Mouse (Mus musculus): Measurements from ENCODE around the gene Itga10. TPM values are rescaled to one million over a fixed set of nuclear protein-coding genes. Genes with fewer than 3 reads are reported as not detected.

Itga10 gene
- polyA plus RNA-seq, 1 experiment from 2014 or later, result 0.31 TPM

- Histone ChIP-seq H3K36me3 (ENCODE audit: insufficient read depth, low read length) (no peaks in the 10 kb centered on the region), H3K27me3 (replicated peaks; ENCODE audit: insufficient read depth, low read length) (no peaks in the 10 kb centered on the region), H3K9me3 (ENCODE audit: low read length) (no peaks in the 10 kb centered on the region), H3K27ac (ENCODE audit: low read length) (no peak overlapping the region), H3K4me2 (replicated peaks; ENCODE audit: low read depth, low read length) (no peak overlapping the region), H3K9ac (replicated peaks; ENCODE audit: low read depth) (no peak overlapping the region), H3K4me1 (ENCODE audit: insufficient read depth, low read depth, low read length) (peaks cover 4% of the 10 kb centered on the region; the same call in 1 of the 2 replicates), H3K4me3 (ENCODE audit: low read depth, low read length) (no peak overlapping the region)
- no peak for ATAC-seq
- no peak for TF ChIP-seq EP300 (IDR thresholded peaks at IDR 0.05)
- no peak for TF ChIP-seq CTCF (IDR thresholded peaks at IDR 0.05)
- DNase-seq (ENCODE audit: low spot score), result no peak
- WGBS, result 55% methylated on average over 1 of the region's 1 CpGs
Observed at GRCm38 (mm10) chr3:96693579-96693978, 48.2 kb downstream of the Itga10 start.

GRCm38 (mm10) chr3:96696198-96696765, 50.9 kb downstream of the Itga10 start, which contains the start of gene Pias3:
Gene Pias3 (plus strand): TSS chr3:96696384.
- H3K4me2 ChIP-seq (replicated peaks; ENCODE audit: low read depth, low read length), result peak within 1 kb of the TSS; percentile 79
- WGBS, result under 1% methylated on average over 35 of the region's 35 CpGs
- H3K9me3 ChIP-seq (ENCODE audit: low read length), result no peaks in the 10 kb centered on the region
- TF ChIP-seq CTCF (IDR thresholded peaks at IDR 0.05), result no peak
- TF ChIP-seq EP300 (IDR thresholded peaks at IDR 0.05), result no peak
- H3K36me3 ChIP-seq (ENCODE audit: insufficient read depth, low read length), result peaks cover 6% of the 10 kb centered on the region; the same call in 1 of the 2 replicates
- H3K27ac ChIP-seq (ENCODE audit: low read length), result peak within 1 kb of the TSS; percentile 85
- H3K9ac ChIP-seq (replicated peaks; ENCODE audit: low read depth), result peak within 1 kb of the TSS; percentile 58
- DNase-seq (ENCODE audit: low spot score), result peak; percentile 96
- no peaks in the 10 kb centered on the region for H3K27me3 ChIP-seq (replicated peaks; ENCODE audit: insufficient read depth, low read length)
- H3K4me3 ChIP-seq (ENCODE audit: low read depth, low read length), result peak within 1 kb of the TSS; percentile 92
- peaks cover 4% of the 10 kb centered on the region; the same call in 1 of the 2 replicates for H3K4me1 ChIP-seq (ENCODE audit: insufficient read depth, low read depth, low read length)
- peak; percentile 92 for ATAC-seq

- H3K27me3 ChIP-seq (replicated peaks; ENCODE audit: insufficient read depth, low read length), result no peaks in the 10 kb centered on the region
- peak overlapping the region; percentile 85 for H3K27ac ChIP-seq (ENCODE audit: low read length)
- peak; percentile 97 for DNase-seq (ENCODE audit: low spot score)
- no peaks in the 10 kb centered on the region for H3K9me3 ChIP-seq (ENCODE audit: low read length)
- peak overlapping the region; percentile 79 for H3K4me2 ChIP-seq (replicated peaks; ENCODE audit: low read depth, low read length)
- peak overlapping the region; percentile 92 for H3K4me3 ChIP-seq (ENCODE audit: low read depth, low read length)
- peak overlapping the region; percentile 58 for H3K9ac ChIP-seq (replicated peaks; ENCODE audit: low read depth)
- 1% methylated on average over 71 of the region's 85 CpGs for WGBS
- TF ChIP-seq CTCF (IDR thresholded peaks at IDR 0.05) (peak; percentile 15; the same call in 1 of the 2 replicates), EP300 (IDR thresholded peaks at IDR 0.05) (no peak)
- peaks cover 4% of the 10 kb centered on the region; the same call in 1 of the 2 replicates for H3K4me1 ChIP-seq (ENCODE audit: insufficient read depth, low read depth, low read length)
- H3K36me3 ChIP-seq (ENCODE audit: insufficient read depth, low read length), result peaks cover 11% of the 10 kb centered on the region
- ATAC-seq, result peak; percentile 96
Observed at GRCm38 (mm10) chr3:96696766-96697732, 51.7 kb downstream of the Itga10 start.

- no peak overlapping the region for H3K4me2 ChIP-seq (replicated peaks; ENCODE audit: low read depth, low read length)
- H3K4me1 ChIP-seq (ENCODE audit: insufficient read depth, low read depth, low read length), result peaks cover 4% of the 10 kb centered on the region; the same call in 1 of the 2 replicates
- DNase-seq (ENCODE audit: low spot score) (no peak), ATAC-seq (no peak)
- no peaks in the 10 kb centered on the region for H3K27me3 ChIP-seq (replicated peaks; ENCODE audit: insufficient read depth, low read length)
- H3K9me3 ChIP-seq (ENCODE audit: low read length), result no peaks in the 10 kb centered on the region
- H3K4me3 ChIP-seq (ENCODE audit: low read depth, low read length), result no peak overlapping the region
- peaks cover 11% of the 10 kb centered on the region for H3K36me3 ChIP-seq (ENCODE audit: insufficient read depth, low read length)
- 56% methylated on average over 19 of the region's 19 CpGs for WGBS
- TF ChIP-seq CTCF (IDR thresholded peaks at IDR 0.05) (no peak), EP300 (IDR thresholded peaks at IDR 0.05) (no peak)
- no peak overlapping the region for H3K27ac ChIP-seq (ENCODE audit: low read length)
- no peak overlapping the region for H3K9ac ChIP-seq (replicated peaks; ENCODE audit: low read depth)
Observed at GRCm38 (mm10) chr3:96698993-96699690, 53.8 kb downstream of the Itga10 start.

GRCm38 (mm10) chr3:96700376-96700775, 55.0 kb downstream of the Itga10 start:
- Histone ChIP-seq H3K4me3 (ENCODE audit: low read depth, low read length) (no peak overlapping the region), H3K4me1 (ENCODE audit: insufficient read depth, low read depth, low read length) (peaks cover 4% of the 10 kb centered on the region; the same call in 1 of the 2 replicates), H3K27me3 (replicated peaks; ENCODE audit: insufficient read depth, low read length) (no peaks in the 10 kb centered on the region), H3K9ac (replicated peaks; ENCODE audit: low read depth) (no peak overlapping the region), H3K9me3 (ENCODE audit: low read length) (no peaks in the 10 kb centered on the region), H3K27ac (ENCODE audit: low read length) (no peak overlapping the region), H3K36me3 (ENCODE audit: insufficient read depth, low read length) (peaks cover 22% of the 10 kb centered on the region), H3K4me2 (replicated peaks; ENCODE audit: low read depth, low read length) (no peak overlapping the region)
- ATAC-seq (no peak), DNase-seq (ENCODE audit: low spot score) (peak; percentile 65)
- TF ChIP-seq EP300 (IDR thresholded peaks at IDR 0.05) (no peak), CTCF (IDR thresholded peaks at IDR 0.05) (peak; percentile 65)
- WGBS, result 51% methylated on average over 7 of the region's 7 CpGs
